Mouse (Mus musculus) limb, embryonic 15.5 days (tissue): ENCODE results near the gene Aldh1l1. TPM values are rescaled to one million over a fixed set of nuclear protein-coding genes. Genes with fewer than 3 reads are reported as not detected.

Source experiments
- ATAC-seq: fragments of 200-750 bp; cut with Nextera tagmentation; 2 replicates; pipeline ENCODE4 v1.8.0; 2017; ENCODE audit warnings: low read depth, moderate TSS enrichment; ENCODE audit not compliant: insufficient number of reproducible peaks, low FRiP score, low TSS enrichment
- H3K27ac ChIP-seq: fragments of 300-500 bp; sonication (generic); 2 replicates; pipeline ENCODE4 v1.5.1; 2015; ENCODE audit warnings: moderate library complexity, mild to moderate bottlenecking, inconsistent platforms
- H3K27me3 ChIP-seq: fragments of 300-500 bp; sonication (generic); 2 replicates; pipeline ENCODE4 v1.6.1; 2015; ENCODE audit warnings: inconsistent platforms
- H3K36me3 ChIP-seq: fragments of 300-500 bp; sonication (generic); 2 replicates; pipeline ENCODE4 v1.6.1; 2015; ENCODE audit warnings: inconsistent platforms
- H3K4me1 ChIP-seq: fragments of 300-500 bp; sonication (generic); 2 replicates; pipeline ENCODE4 v1.6.1; 2015; ENCODE audit warnings: inconsistent platforms
- H3K4me2 ChIP-seq: fragments of 300-500 bp; sonication (generic); 2 replicates; pipeline ENCODE4 v1.6.1; 2015; ENCODE audit warnings: mild to moderate bottlenecking, inconsistent platforms
- H3K4me3 ChIP-seq: fragments of 300-500 bp; sonication (generic); 2 replicates; pipeline ENCODE4 v1.5.1; 2015; ENCODE audit warnings: mild to moderate bottlenecking, inconsistent platforms
- H3K9ac ChIP-seq: fragments of 300-500 bp; sonication (generic); 2 replicates; pipeline ENCODE4 v1.6.1; 2015; ENCODE audit warnings: inconsistent platforms
- H3K9me3 ChIP-seq: fragments of 300-500 bp; sonication (generic); 2 replicates; pipeline ENCODE4 v1.6.1; 2016; ENCODE audit warnings: inconsistent platforms
- WGBS: fragments of 180-500 bp; shearing (Covaris S2); methylation state at CpG from one replicate; pipeline ENCODE4 v1.1.7; 2015; 5-methylcytosine and 5-hydroxymethylcytosine counted together
- polyA plus RNA-seq: library from polyadenylated mRNA; unstranded; fragments of >200 nt; fragmentation: Nextera tagmentation; extraction: Ambion mirVana; gene quantifications from 2 replicates; pipeline ENCODE4 v1.2.1, GENCODE M21; 2015

Gene Aldh1l1
- polyA plus RNA-seq, 1 experiment from 2014 or later = 1.9 TPM

- Histone ChIP-seq H3K27me3 (no peaks in the 10 kb centered on the region), H3K9ac (no peak overlapping the region), H3K36me3 (0 out of 2 replicates have a peak, but pooled peaks cover 3% of the 10 kb centered on the region), H3K4me2 (no peak overlapping the region), H3K27ac (no peak overlapping the region), H3K4me1 (peaks cover 34% of the 10 kb centered on the region), H3K9me3 (no peaks in the 10 kb centered on the region), H3K4me3 (no peak overlapping the region)
- ATAC-seq = no peak
- WGBS = 90% methylated on average over 3 of the region's 3 CpGs
Observed at GRCm38 (mm10) chr6:90472697-90473096, 13.5 kb upstream of the Aldh1l1 start.

- no peak overlapping the region for H3K27ac ChIP-seq
- H3K9ac ChIP-seq = no peak overlapping the region
- no peaks in the 10 kb centered on the region for H3K36me3 ChIP-seq
- H3K4me2 ChIP-seq = no peak overlapping the region
- no peak overlapping the region for H3K4me3 ChIP-seq
- 94% methylated on average over 24 of the region's 24 CpGs for WGBS
- no peak for ATAC-seq
- H3K9me3 ChIP-seq = no peaks in the 10 kb centered on the region
- no peaks in the 10 kb centered on the region for H3K27me3 ChIP-seq
- peaks cover 34% of the 10 kb centered on the region for H3K4me1 ChIP-seq
Observed at GRCm38 (mm10) chr6:90473630-90474360, 12.4 kb upstream of the Aldh1l1 start.

GRCm38 (mm10) chr6:90474361-90474750 lies 11.9 kb upstream of the Aldh1l1 start:
- no peak for ATAC-seq

GRCm38 (mm10) chr6:90475176-90475853 lies 10.9 kb upstream of the Aldh1l1 start:
- Histone ChIP-seq H3K27ac (no peak overlapping the region), H3K36me3 (no peaks in the 10 kb centered on the region), H3K9ac (no peak overlapping the region), H3K4me2 (no peak overlapping the region), H3K27me3 (no peaks in the 10 kb centered on the region), H3K9me3 (no peaks in the 10 kb centered on the region), H3K4me3 (no peak overlapping the region), H3K4me1 (peaks cover 34% of the 10 kb centered on the region)
- ATAC-seq = no peak
- 77% methylated on average over 4 of the region's 4 CpGs for WGBS

More at GRCm38 (mm10) chr6:90474361-90474750, 11.9 kb upstream of the Aldh1l1 start:
- Histone ChIP-seq H3K27ac (no peak overlapping the region), H3K4me1 (peaks cover 34% of the 10 kb centered on the region), H3K36me3 (no peaks in the 10 kb centered on the region), H3K27me3 (no peaks in the 10 kb centered on the region), H3K4me3 (no peak overlapping the region), H3K9me3 (no peaks in the 10 kb centered on the region), H3K9ac (no peak overlapping the region), H3K4me2 (no peak overlapping the region)
- 79% methylated on average over 3 of the region's 3 CpGs for WGBS

GRCm38 (mm10) chr6:90475854-90476212 lies 10.4 kb upstream of the Aldh1l1 start:
- 83% methylated on average over 3 of the region's 3 CpGs for WGBS
- Histone ChIP-seq H3K27me3 (no peaks in the 10 kb centered on the region), H3K27ac (no peak overlapping the region), H3K4me1 (peaks cover 29% of the 10 kb centered on the region), H3K4me3 (no peak overlapping the region), H3K9me3 (no peaks in the 10 kb centered on the region), H3K36me3 (no peaks in the 10 kb centered on the region), H3K4me2 (no peak overlapping the region), H3K9ac (no peak overlapping the region)
- ATAC-seq = no peak

GRCm38 (mm10) chr6:90476941-90477518 lies 9.2 kb upstream of the Aldh1l1 start:
- H3K36me3 ChIP-seq = no peaks in the 10 kb centered on the region
- no peak overlapping the region for H3K9ac ChIP-seq
- no peaks in the 10 kb centered on the region for H3K9me3 ChIP-seq
- 44% methylated on average over 14 of the region's 14 CpGs for WGBS
- H3K4me1 ChIP-seq = peaks cover 17% of the 10 kb centered on the region
- ATAC-seq = no peak; the same call in 1 of the 2 replicates
- no peak overlapping the region for H3K27ac ChIP-seq
- no peaks in the 10 kb centered on the region for H3K27me3 ChIP-seq
- H3K4me3 ChIP-seq = no peak overlapping the region
- H3K4me2 ChIP-seq = no peak overlapping the region

GRCm38 (mm10) chr6:90484249-90484648 lies 2.0 kb upstream of the Aldh1l1 start:
- 39% methylated on average over 3 of the region's 3 CpGs for WGBS

GRCm38 (mm10) chr6:90484876-90485275 lies 1.4 kb upstream of the Aldh1l1 start:
- no peak for ATAC-seq
- 89% methylated on average over 5 of the region's 5 CpGs for WGBS
- Histone ChIP-seq H3K4me1 (peaks cover 3% of the 10 kb centered on the region; the same call in 1 of the 2 replicates), H3K9ac (no peak overlapping the region), H3K4me2 (no peak overlapping the region), H3K9me3 (no peaks in the 10 kb centered on the region), H3K27ac (no peak overlapping the region), H3K36me3 (no peaks in the 10 kb centered on the region), H3K4me3 (no peak overlapping the region), H3K27me3 (0 out of 2 replicates have a peak, but pooled peaks cover 2% of the 10 kb centered on the region)

More at GRCm38 (mm10) chr6:90484249-90484648, 2.0 kb upstream of the Aldh1l1 start:
- no peak for ATAC-seq
- peaks cover 3% of the 10 kb centered on the region; the same call in 1 of the 2 replicates for H3K4me1 ChIP-seq
- H3K27me3 ChIP-seq = 0 out of 2 replicates have a peak, but pooled peaks cover 2% of the 10 kb centered on the region
- H3K27ac ChIP-seq = no peak overlapping the region
- no peaks in the 10 kb centered on the region for H3K9me3 ChIP-seq
- no peaks in the 10 kb centered on the region for H3K36me3 ChIP-seq
- no peak overlapping the region for H3K4me2 ChIP-seq
- H3K9ac ChIP-seq = no peak overlapping the region
- H3K4me3 ChIP-seq = no peak overlapping the region

GRCm38 (mm10) chr6:90487531-90487930 lies 1.3 kb downstream of the Aldh1l1 start:
- H3K27ac ChIP-seq = no peak overlapping the region
- 74% methylated on average over 1 of the region's 1 CpGs for WGBS
- no peak overlapping the region for H3K4me2 ChIP-seq
- no peaks in the 10 kb centered on the region for H3K9me3 ChIP-seq
- no peak for ATAC-seq
- H3K27me3 ChIP-seq = 0 out of 2 replicates have a peak, but pooled peaks cover 2% of the 10 kb centered on the region
- no peak overlapping the region for H3K9ac ChIP-seq
- H3K4me3 ChIP-seq = no peak overlapping the region
- no peaks in the 10 kb centered on the region for H3K36me3 ChIP-seq
- H3K4me1 ChIP-seq = peaks cover 3% of the 10 kb centered on the region; the same call in 1 of the 2 replicates

- H3K36me3 ChIP-seq = no peaks in the 10 kb centered on the region
- no peak overlapping the region for H3K4me2 ChIP-seq
- no peak overlapping the region for H3K27ac ChIP-seq
- H3K27me3 ChIP-seq = 0 out of 2 replicates have a peak, but pooled peaks cover 2% of the 10 kb centered on the region
- H3K9ac ChIP-seq = no peak overlapping the region
- 87% methylated on average over 3 of the region's 3 CpGs for WGBS
- ATAC-seq = no peak
- H3K4me1 ChIP-seq = peaks cover 3% of the 10 kb centered on the region; the same call in 1 of the 2 replicates
- H3K4me3 ChIP-seq = no peak overlapping the region
- no peaks in the 10 kb centered on the region for H3K9me3 ChIP-seq
Observed at GRCm38 (mm10) chr6:90489532-90489931, 3.3 kb downstream of the Aldh1l1 start.

GRCm38 (mm10) chr6:90490976-90491375 lies 4.7 kb downstream of the Aldh1l1 start:
- no peak overlapping the region for H3K4me2 ChIP-seq
- H3K27me3 ChIP-seq = no peaks in the 10 kb centered on the region
- 57% methylated on average over 2 of the region's 2 CpGs for WGBS
- no peak overlapping the region for H3K4me3 ChIP-seq
- no peaks in the 10 kb centered on the region for H3K36me3 ChIP-seq
- ATAC-seq = no peak
- H3K4me1 ChIP-seq = peaks cover 12% of the 10 kb centered on the region
- no peaks in the 10 kb centered on the region for H3K9me3 ChIP-seq
- H3K9ac ChIP-seq = no peak overlapping the region
- no peak overlapping the region for H3K27ac ChIP-seq
